Mouse (Mus musculus) stomach, embryonic 14.5 days (tissue): Measurements from ENCODE around the gene Ankrd10. TPM values are rescaled to one million over a fixed set of nuclear protein-coding genes. Genes with fewer than 3 reads are reported as not detected.
A peak's percentile ranks its signal among the peaks of the same experiment; 100 is the strongest.

ENCODE experiments used
- ATAC-seq: fragments of 200-750 bp; cut with Nextera tagmentation; 2 replicates; pipeline ENCODE4 v1.8.0; 2017; ENCODE audit warnings: low read depth, moderate TSS enrichment; ENCODE audit not compliant: insufficient number of reproducible peaks, insufficient read depth, low FRiP score
- H3K27ac ChIP-seq: fragments of 300-500 bp; sonication (generic); 2 replicates; pipeline ENCODE4 v1.5.1; 2014; ENCODE audit warnings: mild to moderate bottlenecking, low read length, moderate library complexity, mixed read lengths
- H3K27me3 ChIP-seq: fragments of 300-500 bp; sonication (generic); 2 replicates; pipeline ENCODE4 v1.6.1; 2014; ENCODE audit warnings: low read length, control low read depth, mixed read lengths; ENCODE audit not compliant: control insufficient read depth, insufficient read depth
- H3K36me3 ChIP-seq: fragments of 300-500 bp; sonication (generic); 2 replicates; pipeline ENCODE4 v1.6.1; 2014; ENCODE audit warnings: mild to moderate bottlenecking, control low read depth, low read length, moderate library complexity, mixed read lengths; ENCODE audit not compliant: control insufficient read depth, insufficient read depth
- H3K4me1 ChIP-seq: fragments of 300-500 bp; sonication (generic); 2 replicates; pipeline ENCODE4 v1.6.1; 2014; ENCODE audit warnings: low read length, control low read depth, mixed read lengths; ENCODE audit not compliant: control insufficient read depth, insufficient read depth
- H3K4me2 ChIP-seq: fragments of 300-500 bp; sonication (generic); replicated peaks from 2 replicates; pipeline ENCODE4 v1.6.1; 2014; ENCODE audit warnings: low read depth, low read length, control low read depth
- H3K4me3 ChIP-seq: fragments of 300-500 bp; sonication (generic); 2 replicates; pipeline ENCODE4 v1.5.1; 2014; ENCODE audit warnings: low read depth, low read length, control low read depth
- H3K9ac ChIP-seq: fragments of 300-500 bp; sonication (generic); replicated peaks from 2 replicates; pipeline ENCODE4 v1.6.1; 2014; ENCODE audit warnings: low read depth, mild to moderate bottlenecking, control low read depth, low read length, moderate library complexity, mixed read lengths
- H3K9me3 ChIP-seq: fragments of 300-500 bp; sonication (generic); 2 replicates; pipeline ENCODE4 v1.6.1; 2016; ENCODE audit warnings: low read depth, low read length, control low read depth; ENCODE audit not compliant: control insufficient read depth
- WGBS: fragments of 180-500 bp; shearing (Covaris S2); extraction: QIAGEN DNeasy Blood & Tissue Kit; methylation state at CpG from one replicate; pipeline ENCODE4 v1.1.7; 2014; 5-methylcytosine and 5-hydroxymethylcytosine counted together
- polyA plus RNA-seq: library from polyadenylated mRNA; unstranded; fragments of >200 nt; fragmentation: Nextera tagmentation; extraction: Ambion mirVana; gene quantifications from 2 replicates; pipeline ENCODE4 v1.2.1, GENCODE M21; 2014

Gene Ankrd10
- polyA plus RNA-seq, 1 experiment from 2014 or later = 109 TPM

DNA sequence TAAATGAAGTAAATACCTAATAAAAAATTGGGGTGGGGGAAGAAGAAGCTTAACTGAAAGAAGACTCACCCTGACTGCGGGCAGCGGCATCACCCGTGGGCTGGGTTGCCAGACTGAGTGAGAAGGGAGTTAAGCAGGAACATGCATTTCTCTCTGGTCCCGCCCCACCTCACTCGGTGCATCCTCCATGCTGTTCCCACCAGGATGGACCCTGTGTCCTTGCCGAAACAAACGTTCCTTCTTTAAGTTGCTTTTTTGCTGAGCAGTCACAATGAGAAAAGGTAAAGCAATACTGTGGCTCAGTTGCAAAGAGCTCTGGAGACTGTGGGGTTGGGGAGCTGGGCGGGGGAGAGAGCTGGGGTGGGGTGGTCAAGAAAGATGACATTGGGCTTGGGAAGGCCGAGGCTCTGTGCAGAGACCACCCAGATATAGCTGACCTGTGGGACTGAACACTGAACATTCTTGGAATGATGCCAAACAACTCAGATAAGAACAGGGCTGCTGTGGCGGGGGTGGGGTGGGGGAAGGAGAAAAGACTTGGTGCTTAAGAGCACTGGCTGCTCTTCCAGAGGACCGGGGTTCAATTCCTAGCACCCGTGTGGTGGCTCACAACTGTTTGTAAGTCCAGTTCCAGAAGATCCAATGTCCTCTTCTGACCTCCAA lies 42.2 kb downstream of the Ankrd10 start:
- H3K27ac ChIP-seq = no peak overlapping the region
- 0 out of 2 replicates have a peak, but pooled peaks have one; percentile 33 for ATAC-seq

DNA sequence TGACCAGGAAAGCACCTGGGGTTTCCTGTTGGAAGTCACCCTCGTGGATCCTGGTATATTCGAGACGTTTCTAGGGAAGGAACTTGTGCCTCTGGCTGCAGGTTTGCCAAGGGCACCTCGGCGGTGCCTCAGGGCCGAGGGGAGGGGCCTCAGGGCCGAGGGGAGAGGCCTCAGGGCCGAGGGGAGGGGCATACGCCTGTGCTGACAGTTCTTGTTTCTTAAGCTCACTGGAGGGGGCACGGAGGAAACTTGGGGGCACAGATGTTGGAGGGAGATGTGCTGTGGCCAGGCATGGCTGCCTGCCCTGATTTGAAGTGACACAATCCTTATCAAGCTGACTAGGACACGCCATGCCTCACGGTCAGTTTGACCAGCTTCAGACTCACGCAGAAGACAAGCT lies 43.3 kb downstream of the Ankrd10 start:
- no peak overlapping the region for H3K27ac ChIP-seq
- H3K4me1 ChIP-seq = no peaks in the 10 kb centered on the region
- no peaks in the 10 kb centered on the region for H3K36me3 ChIP-seq
- H3K9me3 ChIP-seq = no peaks in the 10 kb centered on the region
- H3K9ac ChIP-seq = no peak overlapping the region
- WGBS = 44% methylated on average over 13 of the region's 13 CpGs
- no peak for ATAC-seq
- H3K4me2 ChIP-seq = no peak overlapping the region
- H3K4me3 ChIP-seq = no peak overlapping the region
- no peaks in the 10 kb centered on the region for H3K27me3 ChIP-seq

More for the DNA sequence above, 42.2 kb downstream of the Ankrd10 start:
- H3K9ac ChIP-seq = no peak overlapping the region
- no peak overlapping the region for H3K4me3 ChIP-seq
- 59% methylated on average over 12 of the region's 12 CpGs for WGBS
- no peak overlapping the region for H3K4me2 ChIP-seq
- no peaks in the 10 kb centered on the region for H3K4me1 ChIP-seq
- no peaks in the 10 kb centered on the region for H3K9me3 ChIP-seq
- no peaks in the 10 kb centered on the region for H3K36me3 ChIP-seq
- H3K27me3 ChIP-seq = no peaks in the 10 kb centered on the region

DNA sequence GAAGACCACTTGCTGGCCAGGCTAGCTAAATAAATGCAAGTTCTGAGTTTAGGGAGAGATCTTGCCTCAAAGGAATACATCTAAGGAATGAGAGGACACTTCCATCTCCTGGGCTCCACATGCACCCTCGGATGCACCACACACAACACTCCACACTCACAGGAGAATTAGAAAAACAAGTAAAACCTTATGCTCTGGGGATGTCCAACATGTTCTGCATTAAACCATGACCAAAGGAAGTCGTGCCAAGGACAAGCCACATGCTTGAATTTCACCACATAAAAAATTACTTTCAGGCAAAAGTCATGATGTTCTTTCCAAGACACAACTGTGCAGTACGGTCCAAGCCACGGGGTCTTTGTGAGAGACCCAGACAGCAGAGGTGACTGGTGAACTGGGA lies 43.7 kb downstream of the Ankrd10 start:
- H3K36me3 ChIP-seq = no peaks in the 10 kb centered on the region
- no peak overlapping the region for H3K9ac ChIP-seq
- no peak for ATAC-seq
- 84% methylated on average over 4 of the region's 4 CpGs for WGBS
- H3K4me2 ChIP-seq = no peak overlapping the region
- H3K27me3 ChIP-seq = no peaks in the 10 kb centered on the region
- H3K4me1 ChIP-seq = no peaks in the 10 kb centered on the region
- H3K9me3 ChIP-seq = no peaks in the 10 kb centered on the region
- H3K27ac ChIP-seq = no peak overlapping the region
- no peak overlapping the region for H3K4me3 ChIP-seq

DNA sequence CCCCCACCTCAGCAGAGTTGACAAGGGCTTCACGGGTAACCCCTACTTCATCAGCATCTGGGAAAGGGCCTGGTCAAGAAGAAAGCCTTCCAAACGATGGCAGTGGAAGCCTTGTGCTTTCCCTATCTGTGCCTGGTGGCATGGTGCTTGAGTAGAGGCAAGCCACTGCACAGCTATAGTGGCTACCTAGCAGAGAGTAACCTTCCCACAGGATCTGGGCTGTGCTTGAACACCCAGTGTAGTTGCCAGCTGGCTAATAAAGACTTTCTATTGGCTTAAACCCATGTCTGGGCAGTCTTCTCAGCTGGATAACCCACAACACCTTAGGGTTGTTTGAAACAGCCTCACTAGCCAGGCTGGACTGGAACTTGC lies 49.2 kb downstream of the Ankrd10 start:
- WGBS = 47% methylated on average over 2 of the region's 2 CpGs
- H3K27ac ChIP-seq = peak overlapping the region; percentile 66; the same call in 1 of the 2 replicates

DNA sequence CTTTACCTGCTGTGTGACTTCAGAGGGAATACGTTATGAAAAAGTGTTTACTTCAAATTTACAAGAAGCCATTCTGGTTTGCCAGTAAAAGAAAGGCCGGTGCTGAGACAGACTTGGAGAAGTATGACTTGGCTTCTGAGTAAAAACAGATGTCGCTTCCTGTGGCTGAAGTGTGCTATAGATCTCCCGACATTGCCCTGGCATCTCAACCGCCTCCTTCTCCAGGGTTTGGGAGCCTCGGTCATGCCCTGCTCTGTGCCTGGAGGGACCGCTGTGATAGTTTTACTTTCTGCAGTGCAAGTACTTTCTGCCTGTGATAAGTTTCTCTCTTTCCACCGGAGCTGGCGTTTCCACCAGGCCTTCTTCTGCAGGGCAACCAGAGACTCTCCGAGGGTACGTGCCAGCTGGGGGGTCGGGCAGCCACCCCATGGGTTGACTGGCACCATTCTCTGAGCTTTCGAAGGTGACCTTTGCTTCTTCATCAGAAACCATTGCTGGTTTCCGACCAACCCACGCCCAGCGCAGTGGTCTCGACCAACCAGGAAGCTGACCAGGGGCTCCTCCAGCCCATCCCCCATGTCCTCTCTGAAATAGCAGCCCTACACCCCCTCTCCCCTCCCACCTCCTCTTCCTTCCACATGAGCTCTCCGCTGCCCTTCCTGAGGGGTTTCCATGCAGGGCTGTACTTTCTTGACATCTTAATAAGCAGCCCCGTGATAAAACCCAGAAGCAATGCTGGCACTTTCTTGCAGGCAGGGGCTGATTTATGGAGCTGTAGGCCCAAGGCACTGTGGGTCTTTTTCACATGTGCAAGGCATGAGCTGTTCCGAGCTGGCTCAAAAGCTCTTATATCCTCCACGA lies 49.8 kb downstream of the Ankrd10 start:
- peak; percentile 72; the same call in 1 of the 2 replicates for ATAC-seq
- Histone ChIP-seq H3K9me3 (no peaks in the 10 kb centered on the region; the same call in 1 of the 2 replicates), H3K27me3 (no peaks in the 10 kb centered on the region), H3K4me1 (peaks cover 5% of the 10 kb centered on the region; the same call in 1 of the 2 replicates), H3K9ac (no peak overlapping the region), H3K27ac (peak overlapping the region; percentile 82), H3K4me3 (no peak overlapping the region), H3K4me2 (peak overlapping the region; percentile 12; the same call in 1 of the 2 replicates), H3K36me3 (no peaks in the 10 kb centered on the region)
- 56% methylated on average over 21 of the region's 21 CpGs for WGBS

More for the DNA sequence above, 49.2 kb downstream of the Ankrd10 start:
- Histone ChIP-seq H3K4me3 (no peak overlapping the region), H3K9ac (no peak overlapping the region), H3K9me3 (no peaks in the 10 kb centered on the region; the same call in 1 of the 2 replicates), H3K36me3 (no peaks in the 10 kb centered on the region), H3K4me2 (no peak overlapping the region), H3K27me3 (no peaks in the 10 kb centered on the region), H3K4me1 (peaks cover 5% of the 10 kb centered on the region; the same call in 1 of the 2 replicates)
- ATAC-seq = no peak

DNA sequence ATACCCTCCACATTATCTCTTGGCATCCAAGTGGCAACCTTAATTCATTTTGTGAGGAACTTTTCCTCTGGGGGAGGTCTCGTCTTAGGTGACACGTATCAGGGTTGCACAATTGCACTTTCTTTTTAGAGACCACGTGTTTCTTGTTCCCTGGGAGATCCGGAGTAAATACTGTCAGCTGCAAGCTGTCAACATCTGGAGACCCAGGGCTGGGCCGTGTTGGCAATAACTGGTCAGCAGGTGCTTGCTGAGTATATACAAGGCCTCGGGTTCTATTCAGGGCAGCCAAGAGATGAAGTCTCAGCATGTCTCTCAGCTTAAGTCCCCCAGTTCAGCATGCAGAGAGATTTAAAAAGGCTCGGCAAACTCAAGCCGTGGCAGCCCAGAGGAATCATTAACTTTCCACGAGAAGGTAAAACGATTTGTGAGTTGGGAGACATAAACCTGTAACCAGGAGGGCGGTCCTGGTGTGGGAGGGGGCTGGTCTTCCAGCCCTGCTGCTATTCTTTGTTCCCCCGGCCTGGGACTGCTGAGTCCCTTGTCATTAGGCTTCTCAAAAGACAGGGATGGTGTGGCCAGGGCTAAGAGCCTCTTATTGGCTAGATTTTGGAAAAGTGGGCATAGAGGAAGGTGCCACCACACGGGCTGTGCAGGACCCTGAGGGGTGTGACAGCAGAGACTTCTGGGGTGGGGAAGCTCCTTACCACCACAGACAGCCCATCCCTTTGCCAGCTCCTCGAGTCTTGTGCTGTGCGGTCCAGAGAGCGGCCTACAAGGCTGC lies 59.8 kb downstream of the Ankrd10 start:
- H3K4me3 ChIP-seq = no peak overlapping the region
- H3K27me3 ChIP-seq = no peaks in the 10 kb centered on the region
- peaks cover 5% of the 10 kb centered on the region for H3K4me1 ChIP-seq
- WGBS = 43% methylated on average over 16 of the region's 16 CpGs
- no peak; the same call in 1 of the 2 replicates for ATAC-seq
- no peak overlapping the region for H3K4me2 ChIP-seq
- no peak overlapping the region for H3K9ac ChIP-seq
- no peaks in the 10 kb centered on the region for H3K9me3 ChIP-seq
- H3K27ac ChIP-seq = no peak overlapping the region
- H3K36me3 ChIP-seq = no peaks in the 10 kb centered on the region

DNA sequence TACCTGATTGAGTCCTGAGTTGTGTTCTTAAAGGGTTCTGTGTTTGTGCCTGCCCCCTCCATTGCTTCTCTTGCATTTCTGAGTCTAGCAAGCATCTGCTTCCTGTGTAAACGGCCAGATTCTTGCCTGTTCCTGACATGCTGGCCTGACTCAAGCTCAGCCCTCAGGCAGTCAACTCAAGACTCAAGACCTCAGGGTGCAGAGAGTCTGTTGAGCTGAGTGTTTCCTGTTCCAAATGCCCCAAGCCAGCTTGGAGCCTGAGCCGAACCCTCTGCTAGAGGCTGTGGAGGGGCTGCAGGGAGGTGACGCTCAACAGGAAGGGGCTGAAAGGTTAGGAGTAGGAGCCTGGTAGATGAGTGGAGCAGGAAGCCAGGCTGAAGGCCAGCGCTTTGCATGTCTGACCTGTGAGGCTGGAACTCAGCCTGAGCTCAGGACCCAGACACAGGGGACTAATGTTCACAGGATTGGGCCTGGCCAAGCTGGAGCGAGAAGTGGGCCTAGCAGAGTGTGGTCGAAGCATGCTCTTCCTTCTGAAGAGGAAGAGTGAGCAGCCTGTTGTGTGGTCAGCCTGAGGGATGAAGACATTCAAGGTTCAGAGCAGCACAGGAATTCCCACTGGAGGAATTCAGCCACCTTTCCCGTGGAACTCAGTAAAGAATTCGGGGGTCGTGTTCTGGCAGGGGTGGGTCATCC lies 60.5 kb downstream of the Ankrd10 start:
- no peak; the same call in 1 of the 2 replicates for ATAC-seq
- peaks cover 5% of the 10 kb centered on the region for H3K4me1 ChIP-seq
- H3K27me3 ChIP-seq = no peaks in the 10 kb centered on the region
- H3K9me3 ChIP-seq = no peaks in the 10 kb centered on the region
- no peak overlapping the region for H3K4me2 ChIP-seq
- no peak overlapping the region for H3K27ac ChIP-seq
- 59% methylated on average over 9 of the region's 9 CpGs for WGBS
- no peak overlapping the region for H3K9ac ChIP-seq
- no peak overlapping the region for H3K4me3 ChIP-seq
- H3K36me3 ChIP-seq = no peaks in the 10 kb centered on the region
